In genomic region chr1:74721657-74722056, GRCm38 (mm10) we compare ENCODE assay signal across 37 mouse cellular contexts. TPM values are rescaled to one million over a fixed set of nuclear protein-coding genes. Genes with fewer than 3 reads are reported as not detected.
"Had no signal": no experiment of that assay in that cellular context is flagged by ENCODE, and none has a peak within 500 bp of the region (broad histone marks: within the 10 kb centered on the region; RNA-seq: fewer than 3 reads in every experiment).

No protein-coding gene starts in this region.

- H3K27me3 ChIP-seq: heart, embryonic 12.5 days; heart, embryonic 13.5 days; heart, embryonic 15.5 days; hindbrain, embryonic 12.5 days; hindbrain, embryonic 13.5 days; hindbrain, embryonic 15.5 days; intestine, embryonic 15.5 days; kidney, embryonic 15.5 days had no signal

- H3K4me1 ChIP-seq: heart, embryonic 10.5 days; heart, embryonic 15.5 days; hindbrain, embryonic 10.5 days; hindbrain, embryonic 12.5 days; hindbrain, embryonic 13.5 days; hindbrain, embryonic 15.5 days; intestine, embryonic 15.5 days; kidney, embryonic 15.5 days had no signal

- H3K27ac ChIP-seq: heart, embryonic 10.5 days; heart, embryonic 13.5 days; heart, embryonic 15.5 days; hindbrain, embryonic 10.5 days; hindbrain, embryonic 12.5 days; hindbrain, embryonic 13.5 days; hindbrain, embryonic 14.5 days; hindbrain, embryonic 15.5 days; hindbrain, postnatal 0 days; intestine, embryonic 15.5 days; kidney, embryonic 15.5 days; kidney, postnatal 0 days; layer of hippocampus, adult 2 months had no signal

- H3K9ac ChIP-seq: heart, embryonic 12.5 days; heart, embryonic 15.5 days; hindbrain, embryonic 12.5 days; hindbrain, embryonic 13.5 days; hindbrain, embryonic 14.5 days; hindbrain, embryonic 15.5 days; intestine, embryonic 15.5 days; kidney, embryonic 15.5 days had no signal

- H3K9me3 ChIP-seq: heart, embryonic 10.5 days; heart, embryonic 12.5 days; heart, embryonic 13.5 days; heart, embryonic 15.5 days; hindbrain, embryonic 10.5 days; hindbrain, embryonic 12.5 days; hindbrain, embryonic 13.5 days; hindbrain, embryonic 15.5 days; intestine, embryonic 15.5 days; kidney, embryonic 15.5 days had no signal

- DNase-seq: heart, postnatal 10 days; heart, postnatal 14 days; heart, postnatal 36 days; heart, postnatal 4 days; kidney, adult 11 months; kidney, adult 18-20 months; kidney, adult 2 months; kidney, adult 8-10 months; kidney, adult 9 months; kidney, postnatal 10 days; kidney, postnatal 14 days; kidney, postnatal 36 days; kidney, postnatal 4 days; layer of hippocampus, adult 9-11 months; layer of hippocampus, postnatal 36 days had no signal

- ATAC-seq: hindbrain, embryonic 16.5 days; hindbrain, postnatal 0 days; inflammation-experienced regulatory T-cells, adult 6 months; intestine, embryonic 15.5 days; intestine, embryonic 16.5 days; intestine, postnatal 0 days had no signal

- H3K4me3 ChIP-seq: heart, embryonic 10.5 days; heart, embryonic 12.5 days; heart, embryonic 13.5 days; heart, embryonic 15.5 days; hindbrain, embryonic 10.5 days; hindbrain, embryonic 12.5 days; hindbrain, embryonic 13.5 days; hindbrain, embryonic 15.5 days; intestine, embryonic 15.5 days; kidney, embryonic 15.5 days; layer of hippocampus, adult 2 months had no signal

- H3K4me2 ChIP-seq: heart, embryonic 11.5 days; heart, embryonic 12.5 days; heart, embryonic 13.5 days; heart, embryonic 15.5 days; hindbrain, embryonic 12.5 days; hindbrain, embryonic 13.5 days; hindbrain, embryonic 14.5 days; hindbrain, embryonic 15.5 days; intestine, embryonic 15.5 days; kidney, embryonic 15.5 days had no signal

- H3K36me3 ChIP-seq: heart, embryonic 10.5 days; heart, embryonic 13.5 days; heart, embryonic 15.5 days; hindbrain, embryonic 10.5 days; hindbrain, embryonic 12.5 days; hindbrain, embryonic 13.5 days; hindbrain, embryonic 15.5 days; intestine, embryonic 15.5 days; kidney, embryonic 15.5 days had no signal

RNA-seq across cellular contexts. Expression of gene Prkag3, which starts 27.4 kb away (rescaled TPM):
- total RNA-seq: hematopoietic stem cell, adult 5-6 weeks; hindbrain, postnatal 0 days; layer of hippocampus, adult 2 months; layer of hippocampus, postnatal 10 days; layer of hippocampus, postnatal 25 days; layer of hippocampus, postnatal 36 days had no signal
- polyA plus RNA-seq: hindbrain, embryonic 10.5 days; hindbrain, embryonic 14.5 days; hindbrain, embryonic 15.5 days; hindbrain, postnatal 0 days; inflammation-experienced regulatory T-cells, adult 6 months had no signal

RNA-seq across cellular contexts. Expression of gene Wnt6, which starts 50.0 kb away (rescaled TPM):
- total RNA-seq: hematopoietic stem cell, adult 5-6 weeks had no signal
- polyA plus RNA-seq: inflammation-experienced regulatory T-cells, adult 6 months had no signal
